Mouse (Mus musculus): ENCODE data around the gene Hddc2.

GRCm38 (mm10) chr10:31354141-31354540, 41.0 kb downstream of the Hddc2 start:
- TF ChIP-seq POLR2A (IDR thresholded peaks at IDR 0.05; ENCODE audit: extremely low read depth, insufficient read depth, low read length) (no peak), CTCF (IDR thresholded peaks at IDR 0.05; ENCODE audit: extremely low read depth, insufficient read depth, low read length) (no peak)
